Mouse (Mus musculus) MEL (cell line): Measurements from ENCODE around the gene Vps37b. TPM values are rescaled to one million over a fixed set of nuclear protein-coding genes. Genes with fewer than 3 reads are reported as not detected.

Experiments used
- DNase-seq: peaks from one replicate; pipeline ENCODE4 v3.0.0; 2011; ENCODE audit warnings: low read depth, low spot score
- H3K27ac ChIP-seq: 2 replicates; pipeline ENCODE4 v1.5.1; 2012; ENCODE audit warnings: low read depth, mild to moderate bottlenecking, control low read depth, low read length, moderate library complexity; ENCODE audit not compliant: control insufficient read depth
- H3K27me3 ChIP-seq, 2 experiments: fragments of 150-350 bp in 1 of 2; sonication (generic) in 1 of 2; 2 replicates each; pipeline ENCODE4 v1.6.1; 2012; ENCODE audit warnings: low read length in 2 of 2, mild to moderate bottlenecking in 2 of 2, improper control_type of control experiment in 1 of 2, moderate library complexity in 1 of 2; ENCODE audit not compliant: insufficient read depth in 2 of 2, control insufficient read depth in 1 of 2
- H3K36me3 ChIP-seq, 2 experiments: 2 replicates each; pipeline ENCODE4 v1.6.1; 2012 to 2014; ENCODE audit warnings: low read length in 2 of 2, improper control_type of control experiment in 1 of 2, inconsistent platforms in 1 of 2, mild to moderate bottlenecking in 1 of 2; ENCODE audit not compliant: insufficient read depth in 2 of 2, control insufficient read depth in 1 of 2
- H3K4me1 ChIP-seq, 2 experiments: fragments of 150-350 bp in 1 of 2; sonication (generic) in 1 of 2; 2 replicates each; pipeline ENCODE4 v1.6.1; 2012; ENCODE audit warnings: low read length in 2 of 2, improper control_type of control experiment in 1 of 2, mild to moderate bottlenecking in 1 of 2; ENCODE audit not compliant: insufficient read depth in 2 of 2, control insufficient read depth in 1 of 2
- H3K4me3 ChIP-seq, 2 experiments: fragments of 150-350 bp in 1 of 2; sonication (generic) in 1 of 2; 2 replicates each; pipeline ENCODE4 v1.5.1; 2012; ENCODE audit warnings: low read depth in 2 of 2, low read length in 2 of 2, mild to moderate bottlenecking in 2 of 2, moderate library complexity in 2 of 2, control low read depth in 1 of 2, improper control_type of control experiment in 1 of 2; ENCODE audit not compliant: control insufficient read depth in 1 of 2, insufficient read depth in 1 of 2
- H3K79me2 ChIP-seq: 2 replicates; pipeline ENCODE4 v1.6.1; 2012; ENCODE audit warnings: mild to moderate bottlenecking, low read length, moderate library complexity; ENCODE audit not compliant: control insufficient read depth, poor library complexity, insufficient read depth
- H3K9ac ChIP-seq: 2 replicates; pipeline ENCODE4 v1.6.1; 2012; ENCODE audit warnings: low read depth, mild to moderate bottlenecking, control low read depth, low read length, moderate library complexity; ENCODE audit not compliant: control insufficient read depth, poor library complexity, severe bottlenecking
- H3K9me3 ChIP-seq: fragments of 150-350 bp; sonication (generic); replicated peaks from 2 replicates; pipeline ENCODE4 v1.6.1; 2012; ENCODE audit warnings: mild to moderate bottlenecking, low read length, improper control_type of control experiment, moderate library complexity; ENCODE audit not compliant: insufficient read depth
- CTCF ChIP-seq, 3 experiments: IDR thresholded peaks in 2 of 3; conservative IDR thresholded peaks in 1 of 3; 2 replicates each; pipeline ENCODE4 v1.5.1; 2011 to 2012; ENCODE audit warnings: low read length in 3 of 3, low read depth in 2 of 3, mild to moderate bottlenecking in 2 of 3, improper control_type of control experiment in 1 of 3, inconsistent platforms in 1 of 3, mixed read lengths in 1 of 3, moderate library complexity in 1 of 3; ENCODE audit not compliant: control insufficient read depth in 1 of 3, insufficient read depth in 1 of 3, poor library complexity in 1 of 3, severe bottlenecking in 1 of 3
- E2F4 ChIP-seq: IDR thresholded peaks from 2 replicates; pipeline ENCODE4 v1.6.1; 2011; ENCODE audit warnings: low read depth, low read length, improper control_type of control experiment, borderline replicate concordance
- ELF1 ChIP-seq: IDR thresholded peaks from 2 replicates; pipeline ENCODE4 v1.6.1; 2014; ENCODE audit warnings: low read depth, mild to moderate bottlenecking, inconsistent platforms, low read length, improper control_type of control experiment, moderate library complexity
- EP300 ChIP-seq, 2 experiments: IDR thresholded peaks; 2 replicates each; pipeline ENCODE4 v1.6.1; 2011; ENCODE audit warnings: improper control_type of control experiment in 2 of 2, low read length in 2 of 2, low read depth in 1 of 2, mild to moderate bottlenecking in 1 of 2
- GABPA ChIP-seq: IDR thresholded peaks from 2 replicates; pipeline ENCODE4 v1.6.1; 2012; ENCODE audit warnings: low read depth, mild to moderate bottlenecking, inconsistent platforms, low read length, improper control_type of control experiment, moderate library complexity
- HCFC1 ChIP-seq: IDR thresholded peaks from 2 replicates; pipeline ENCODE4 v1.6.1; 2012; ENCODE audit warnings: low read depth, mild to moderate bottlenecking, inconsistent platforms, low read length, improper control_type of control experiment, moderate library complexity
- JUND ChIP-seq: IDR thresholded peaks from 2 replicates; pipeline ENCODE4 v1.6.1; 2011; ENCODE audit warnings: low read depth, mild to moderate bottlenecking, improper control_type of control experiment, low read length
- KAT2A ChIP-seq: conservative IDR thresholded peaks from 2 replicates; pipeline ENCODE4 v1.6.1; 2012; ENCODE audit warnings: low read depth, low read length, improper control_type of control experiment, inconsistent platforms
- MAZ ChIP-seq: IDR thresholded peaks from 2 replicates; pipeline ENCODE4 v1.6.1; 2012; ENCODE audit warnings: low read depth, mild to moderate bottlenecking, inconsistent platforms, low read length, improper control_type of control experiment
- MEF2A ChIP-seq: IDR thresholded peaks from 2 replicates; pipeline ENCODE4 v1.6.1; 2014; ENCODE audit warnings: low read depth, mild to moderate bottlenecking, inconsistent platforms, low read length, improper control_type of control experiment; ENCODE audit not compliant: poor library complexity, insufficient replicate concordance, severe bottlenecking; ENCODE audit errors: extremely low read depth
- MYB ChIP-seq: IDR thresholded peaks from 2 replicates; pipeline ENCODE4 v1.6.1; 2011; ENCODE audit warnings: mild to moderate bottlenecking, low read depth, low read length, improper control_type of control experiment
- MYC ChIP-seq: IDR thresholded peaks from 2 replicates; pipeline ENCODE4 v1.6.1; 2011; ENCODE audit warnings: low read depth, mild to moderate bottlenecking, low read length, improper control_type of control experiment, moderate library complexity
- NELFE ChIP-seq: IDR thresholded peaks from 2 replicates; pipeline ENCODE4 v1.6.1; 2011; ENCODE audit warnings: low read depth, low read length, improper control_type of control experiment
- NRF1 ChIP-seq: IDR thresholded peaks from 2 replicates; pipeline ENCODE4 v1.6.1; 2014; ENCODE audit warnings: low read depth, mild to moderate bottlenecking, inconsistent platforms, low read length, improper control_type of control experiment, moderate library complexity; ENCODE audit not compliant: poor library complexity, insufficient read depth, severe bottlenecking
- POLR2A ChIP-seq, 2 experiments: IDR thresholded peaks; 2 replicates each; pipeline ENCODE4 v1.6.1; 2011 to 2012; ENCODE audit warnings: low read length in 2 of 2, mild to moderate bottlenecking in 2 of 2, control low read depth in 1 of 2, improper control_type of control experiment in 1 of 2, low read depth in 1 of 2, moderate library complexity in 1 of 2; ENCODE audit not compliant: control insufficient read depth in 1 of 2, insufficient read depth in 1 of 2, poor library complexity in 1 of 2
- POLR2AphosphoS2 ChIP-seq: IDR thresholded peaks from 2 replicates; pipeline ENCODE4 v1.6.1; 2011; ENCODE audit warnings: low read length, improper control_type of control experiment
- POLR2AphosphoS5 ChIP-seq: IDR thresholded peaks from 2 replicates; pipeline ENCODE4 v1.6.1; 2012; ENCODE audit warnings: low read depth, borderline replicate concordance, mild to moderate bottlenecking, inconsistent platforms, low read length, moderate library complexity, mixed read lengths
- RAD21 ChIP-seq: IDR thresholded peaks from 2 replicates; pipeline ENCODE4 v1.6.1; 2011; ENCODE audit warnings: mild to moderate bottlenecking, low read depth, low read length, improper control_type of control experiment
- RCOR1 ChIP-seq: IDR thresholded peaks from 2 replicates; pipeline ENCODE4 v1.6.1; 2012; ENCODE audit warnings: low read depth, mild to moderate bottlenecking, inconsistent platforms, low read length, improper control_type of control experiment
- TAL1 ChIP-seq: IDR thresholded peaks from 2 replicates; pipeline ENCODE4 v1.6.1; 2012; ENCODE audit warnings: mild to moderate bottlenecking, inconsistent platforms, low read length, moderate library complexity, mixed read lengths
- TBP ChIP-seq: IDR thresholded peaks from 2 replicates; pipeline ENCODE4 v1.8.0; 2011; ENCODE audit warnings: low read depth, low read length, improper control_type of control experiment
- TCF12 ChIP-seq: IDR thresholded peaks from 2 replicates; pipeline ENCODE4 v1.6.1; 2014; ENCODE audit warnings: low read depth, mild to moderate bottlenecking, inconsistent platforms, low read length, improper control_type of control experiment, moderate library complexity
- UBTF ChIP-seq: IDR thresholded peaks from 2 replicates; pipeline ENCODE4 v1.6.1; 2012; ENCODE audit warnings: low read depth, mild to moderate bottlenecking, inconsistent platforms, low read length, improper control_type of control experiment, moderate library complexity, borderline replicate concordance; ENCODE audit not compliant: insufficient read depth
- USF1 ChIP-seq: IDR thresholded peaks from 2 replicates; pipeline ENCODE4 v1.6.1; 2014; ENCODE audit warnings: low read depth, mild to moderate bottlenecking, inconsistent platforms, low read length, improper control_type of control experiment, moderate library complexity
- ZC3H11A ChIP-seq: IDR thresholded peaks from 2 replicates; pipeline ENCODE4 v1.6.1; 2012; ENCODE audit warnings: low read depth, mild to moderate bottlenecking, inconsistent platforms, low read length, improper control_type of control experiment
- ZKSCAN1 ChIP-seq: IDR thresholded peaks from 2 replicates; pipeline ENCODE4 v1.6.1; 2012; ENCODE audit warnings: low read depth, mild to moderate bottlenecking, inconsistent platforms, low read length, improper control_type of control experiment, moderate library complexity
- ZMIZ1 ChIP-seq: IDR thresholded peaks from 2 replicates; pipeline ENCODE4 v1.6.1; 2012; ENCODE audit warnings: low read depth, mild to moderate bottlenecking, inconsistent platforms, low read length, improper control_type of control experiment, moderate library complexity
- ZNF384 ChIP-seq: IDR thresholded peaks from 2 replicates; pipeline ENCODE4 v1.6.1; 2012; ENCODE audit warnings: low read depth, mild to moderate bottlenecking, inconsistent platforms, low read length, improper control_type of control experiment
- polyA plus RNA-seq, 2 experiments: library from polyadenylated mRNA; stranded (reverse) in 1 of 2; unstranded in 1 of 2; fragments of >175 nt in 1 of 2; fragments of >200 nt in 1 of 2; gene quantifications; 2 replicates each; pipeline versions ENCODE4 v1.2.1 to v1.2.4; 2012; ENCODE audit warnings: low replicate concordance in 2 of 2, low read depth in 1 of 2; ENCODE audit not compliant: insufficient read length in 2 of 2, insufficient read depth in 1 of 2, missing spikeins in 1 of 2
- total RNA-seq: library from RNA; depleted of rRNA; stranded (reverse); fragments of 300-350 nt; gene quantifications from 2 replicates; pipeline ENCODE4 v1.2.3, GENCODE M21; 2012

Gene Vps37b
- total and polyA plus RNA-seq, 3 experiments: 28.6 to 66.0 TPM; not detected in 1

DNA sequence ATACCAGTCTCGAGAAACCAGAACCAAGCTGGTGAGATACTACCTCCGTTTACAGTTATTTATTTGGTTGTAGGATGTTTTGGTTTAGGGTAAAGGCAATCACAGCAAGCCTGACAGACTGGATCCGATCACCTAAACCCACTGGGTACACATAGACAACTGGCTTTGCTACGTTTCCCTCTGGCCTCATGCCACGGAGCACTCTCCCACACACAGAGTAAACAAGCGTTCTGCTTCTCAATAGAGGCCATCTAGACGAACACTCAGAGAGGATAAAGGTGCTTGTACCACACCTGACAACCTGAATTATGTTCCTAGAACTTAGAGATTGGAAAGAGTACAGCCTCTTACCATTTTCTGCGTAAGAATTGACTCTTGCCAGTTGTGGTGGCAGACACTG lies 71.9 kb downstream of the Vps37b start:
- Histone ChIP-seq H3K4me3 (no peak overlapping the region), H3K36me3 (peaks cover 0 to 3% of the 10 kb centered on the region in 2 experiments; a peak in 2 of 4 replicates), H3K9ac (no peak overlapping the region), H3K79me2 (no peaks in the 10 kb centered on the region), H3K9me3 (no peaks in the 10 kb centered on the region), H3K27me3 (no peaks in the 10 kb centered on the region), H3K4me1 (no peaks in the 10 kb centered on the region), H3K27ac (no peak overlapping the region)
- no peak for DNase-seq
- TF ChIP-seq NRF1 (no peak), JUND (no peak), ZNF384 (no peak), TAL1 (no peak), MYC (no peak), UBTF (no peak), TBP (no peak), ZC3H11A (no peak), MEF2A (no peak), MYB (no peak), MAZ (no peak), NELFE (no peak), USF1 (no peak), HCFC1 (no peak), EP300 (IDR thresholded peaks at IDR 0.05; ENCODE audit: low read depth in 1 of 2, low read length in 2 of 2) (no peak), ZMIZ1 (no peak), CTCF (IDR thresholded peaks at IDR 0.05 in 2 of 3, conservative IDR thresholded peaks at IDR 0.05 in 1 of 3; ENCODE audit: control insufficient read depth in 1 of 3, insufficient read depth in 1 of 3, low read depth in 2 of 3, low read length in 3 of 3, poor library complexity in 1 of 3, severe bottlenecking in 1 of 3) (no peak)

DNA sequence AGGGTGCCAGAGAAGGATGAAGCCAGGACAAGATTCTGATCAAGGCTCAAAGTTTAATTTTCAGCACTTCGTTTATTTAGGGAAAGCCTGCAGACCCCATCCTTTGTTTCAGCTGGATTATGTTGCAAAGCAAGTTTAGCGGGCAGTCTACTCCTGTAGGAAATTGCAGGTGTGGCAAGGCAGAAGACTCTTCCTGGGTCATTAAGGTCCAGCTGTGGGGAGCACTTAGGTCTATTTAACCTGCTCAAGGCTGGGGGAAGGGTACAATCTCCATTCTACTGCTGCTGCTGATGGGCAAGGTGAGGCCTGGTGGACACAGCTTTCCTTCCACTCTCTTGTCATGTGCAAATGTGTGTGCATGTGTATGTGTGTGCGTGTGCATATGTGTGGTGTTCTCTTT lies 73.1 kb downstream of the Vps37b start:
- H3K4me1 ChIP-seq: no peaks in the 10 kb centered on the region
- no peak for TF ChIP-seq TCF12
- no peak for TF ChIP-seq POLR2A (IDR thresholded peaks at IDR 0.05; ENCODE audit: control insufficient read depth in 1 of 2, insufficient read depth in 1 of 2, low read depth in 1 of 2, low read length in 2 of 2, poor library complexity in 1 of 2)
- TF ChIP-seq POLR2AphosphoS2: no peak
- TF ChIP-seq POLR2AphosphoS5: no peak
- no peak for TF ChIP-seq RCOR1
- TF ChIP-seq CTCF (IDR thresholded peaks at IDR 0.05 in 2 of 3, conservative IDR thresholded peaks at IDR 0.05 in 1 of 3; ENCODE audit: control insufficient read depth in 1 of 3, insufficient read depth in 1 of 3, low read depth in 2 of 3, low read length in 3 of 3, poor library complexity in 1 of 3, severe bottlenecking in 1 of 3): no peak
- no peak for TF ChIP-seq HCFC1
- no peak for TF ChIP-seq E2F4
- TF ChIP-seq ZC3H11A: no peak
- no peak for TF ChIP-seq GABPA
- no peak for TF ChIP-seq RAD21
- TF ChIP-seq ZKSCAN1: no peak
- no peak for TF ChIP-seq TBP
- TF ChIP-seq UBTF: no peak
- no peak for TF ChIP-seq KAT2A
- no peak for TF ChIP-seq ZMIZ1
- no peak for TF ChIP-seq ELF1
- H3K27ac ChIP-seq: no peak overlapping the region
- H3K4me3 ChIP-seq: no peak overlapping the region
- no peak overlapping the region for H3K9ac ChIP-seq
- no peaks in the 10 kb centered on the region for H3K9me3 ChIP-seq
- DNase-seq: no peak
- H3K36me3 ChIP-seq: peaks cover 0 to 3% of the 10 kb centered on the region in 2 experiments; a peak in 2 of 4 replicates
- no peaks in the 10 kb centered on the region for H3K27me3 ChIP-seq
- no peaks in the 10 kb centered on the region for H3K79me2 ChIP-seq
